ENCODE assay signal across 8 mouse cellular contexts in genomic region chr7:10494786-10495521, GRCm38 (mm10). TPM values are rescaled to one million over a fixed set of nuclear protein-coding genes. Genes with fewer than 3 reads are reported as not detected.
A peak's percentile ranks its signal among the peaks of the same experiment; 100 is the strongest.
DNase-seq lines count a peak whose midpoint lies in the region; ATAC-seq and TF ChIP-seq lines count a peak whose summit lies in the region.

TSS of gene Zik1 (minus strand) at chr7:10495394.

- no peak for TF ChIP-seq POLR2A in liver, adult 2 months (IDR thresholded peaks at IDR 0.05; ENCODE audit: extremely low read depth, insufficient read depth, low read length)

- no peaks in the 10 kb centered on the region for H3K27me3 ChIP-seq in E14TG2a.4 (ENCODE audit: insufficient read depth, low read length)
- H3K27me3 ChIP-seq in forebrain, embryonic 11.5 days (ENCODE audit: control insufficient read depth, insufficient read depth, low read length) = no peaks in the 10 kb centered on the region
- no peaks in the 10 kb centered on the region for H3K27me3 ChIP-seq in heart, embryonic 15.5 days
- no peaks in the 10 kb centered on the region for H3K27me3 ChIP-seq in liver, adult 2 months (ENCODE audit: control insufficient read depth, insufficient read depth, low read length)
- H3K27me3 ChIP-seq in splenic B cell, adult 2 months (ENCODE audit: control insufficient read depth, insufficient read depth, low read length, poor library complexity, severe bottlenecking) = no peaks in the 10 kb centered on the region

- peak within 1 kb of the TSS; percentile 64 for H3K4me2 ChIP-seq in forebrain, embryonic 11.5 days (ENCODE audit: low read depth, low read length, severe bottlenecking)
- H3K4me2 ChIP-seq in heart, embryonic 15.5 days = peak within 1 kb of the TSS; percentile 63

- H3K79me2 ChIP-seq in liver, adult 2 months (ENCODE audit: control insufficient read depth, insufficient read depth, low read length) = no peaks in the 10 kb centered on the region

- peak; percentile 85 for DNase-seq in forebrain, embryonic 11.5 days (ENCODE audit: low spot score)
- DNase-seq in kidney, postnatal 10 days = peak; percentile 76
- peak; percentile 67 for DNase-seq in liver, adult 2 months (ENCODE audit: extremely low read depth, low read depth, low spot score)
- peak; percentile 54 for DNase-seq in splenic B cell, adult 2 months (ENCODE audit: low read depth, low spot score)

- H3K4me3 ChIP-seq in E14TG2a.4 (replicated peaks; ENCODE audit: low read length) = peak within 1 kb of the TSS; percentile 88
- peak within 1 kb of the TSS; percentile 70 for H3K4me3 ChIP-seq in forebrain, embryonic 11.5 days (ENCODE audit: low read depth, low read length)
- peak within 1 kb of the TSS; percentile 72 for H3K4me3 ChIP-seq in heart, embryonic 15.5 days
- H3K4me3 ChIP-seq in liver, adult 2 months (ENCODE audit: insufficient read depth, low read depth, low read length) = peak within 1 kb of the TSS; percentile 61

- peak within 1 kb of the TSS; percentile 85 for H3K9ac ChIP-seq in forebrain, embryonic 11.5 days (ENCODE audit: low read length)
- H3K9ac ChIP-seq in heart, embryonic 15.5 days = peak within 1 kb of the TSS; percentile 63
- H3K9ac ChIP-seq in liver, adult 2 months (ENCODE audit: low read depth, low read length) = peak within 1 kb of the TSS; percentile 32

- TF ChIP-seq CTCF in E14TG2a.4 (conservative IDR thresholded peaks at IDR 0.05; ENCODE audit: low read length) = no peak
- no peak for TF ChIP-seq CTCF in liver, adult 2 months (IDR thresholded peaks at IDR 0.05; ENCODE audit: low read depth, low read length)

- peaks cover 30% of the 10 kb centered on the region for H3K36me3 ChIP-seq in E14TG2a.4 (ENCODE audit: insufficient read depth, low read length)
- H3K36me3 ChIP-seq in forebrain, embryonic 11.5 days (ENCODE audit: control insufficient read depth, insufficient read depth, low read length) = peaks cover 19% of the 10 kb centered on the region
- H3K36me3 ChIP-seq in heart, embryonic 15.5 days = peaks cover 21% of the 10 kb centered on the region
- peaks cover 8% of the 10 kb centered on the region; the same call in 1 of the 2 replicates for H3K36me3 ChIP-seq in liver, adult 2 months (ENCODE audit: control insufficient read depth, insufficient read depth, low read length)
- H3K36me3 ChIP-seq in splenic B cell, adult 2 months (ENCODE audit: control insufficient read depth, insufficient read depth, low read length, poor library complexity, severe bottlenecking) = no peaks in the 10 kb centered on the region

- H3K4me1 ChIP-seq in E14TG2a.4 (replicated peaks; ENCODE audit: low read depth, low read length) = peaks cover 13% of the 10 kb centered on the region
- 0 out of 2 replicates have a peak, but pooled peaks cover 2% of the 10 kb centered on the region for H3K4me1 ChIP-seq in forebrain, embryonic 11.5 days (replicated peaks; ENCODE audit: control insufficient read depth, insufficient read depth, low read length)
- H3K4me1 ChIP-seq in heart, embryonic 15.5 days (replicated peaks) = peaks cover 7% of the 10 kb centered on the region
- H3K4me1 ChIP-seq in liver, adult 2 months (ENCODE audit: control insufficient read depth, insufficient read depth, low read length) = no peaks in the 10 kb centered on the region

- no peaks in the 10 kb centered on the region for H3K9me3 ChIP-seq in E14TG2a.4 (ENCODE audit: low read length)
- no peaks in the 10 kb centered on the region for H3K9me3 ChIP-seq in forebrain, embryonic 11.5 days (ENCODE audit: control insufficient read depth, low read length)
- H3K9me3 ChIP-seq in heart, embryonic 15.5 days (replicated peaks) = no peaks in the 10 kb centered on the region

- no peak within 1 kb of the TSS for H3K27ac ChIP-seq in forebrain, embryonic 11.5 days (ENCODE audit: low read depth, low read length)
- no peak within 1 kb of the TSS for H3K27ac ChIP-seq in heart, embryonic 15.5 days
- no peak within 1 kb of the TSS for H3K27ac ChIP-seq in liver, adult 2 months (replicated peaks; ENCODE audit: insufficient read depth, low read depth, low read length)

- peak; percentile 99 for ATAC-seq in cerebellum, adult (ENCODE audit: insufficient number of reproducible peaks, low FRiP score, low TSS enrichment)
- ATAC-seq in forebrain, embryonic 11.5 days (replicated peaks; ENCODE audit: low FRiP score) = peak; percentile 98
- ATAC-seq in heart, embryonic 15.5 days (replicated peaks; ENCODE audit: insufficient number of reproducible peaks, insufficient read depth, low FRiP score, low read depth) = peak; percentile 94
- peak; percentile 31; the same call in 1 of the 2 replicates for ATAC-seq in monocyte, adult 5-6 weeks (replicated peaks; ENCODE audit: insufficient number of reproducible peaks, low FRiP score, low TSS enrichment, poor library complexity, severe bottlenecking)

- WGBS in forebrain, embryonic 11.5 days = 2% methylated on average over 33 of the region's 33 CpGs
- WGBS in heart, embryonic 15.5 days = 2% methylated on average over 33 of the region's 33 CpGs
- WGBS in liver, adult 2 months = 2% methylated on average over 33 of the region's 33 CpGs

RNA-seq across cellular contexts. Expression of gene Zik1, which starts in this region (rescaled TPM):
- polyA plus RNA-seq in forebrain, embryonic 11.5 days (2014; fragmentation: Nextera tagmentation; extraction: Ambion mirVana) = 56.0 and 56.9 TPM in 2 replicates
- 4.6 and 5.8 TPM in 2 replicates for polyA plus RNA-seq in heart, embryonic 15.5 days (2015; fragmentation: Nextera tagmentation; extraction: Ambion mirVana)
- total RNA-seq in liver, adult 2 months (2014; rRNA removed) = 0.46 and 0.47 TPM in 2 replicates
- 0.09 and 0.20 TPM in 2 replicates for polyA plus RNA-seq in liver, adult 2 months (2012; rRNA removed)
- 0.11 to 0.29 TPM in 2 of 3 replicates, not detected in the other for total RNA-seq in monocyte, adult 5-6 weeks (2017)

Comparison
In these comparisons a context has a peak if more than half of its experiments do, and no peak if none do; other contexts are left out.
1. Peak in DNase-seq, H3K4me3 ChIP-seq and H3K9ac ChIP-seq in liver, adult 2 months; RNA of the gene not detected or under 1 TPM.
2. Peak in ATAC-seq in monocyte, adult 5-6 weeks; RNA of the gene not detected or under 1 TPM.
3. ATAC-seq: peak in every context shown above with its lines; median percentile 99 in cerebellum, adult; 98 in forebrain, embryonic 11.5 days; 94 in heart, embryonic 15.5 days; 31 in monocyte, adult 5-6 weeks.
4. H3K9ac ChIP-seq: peak in every context shown above with its lines; median percentile 85 in forebrain, embryonic 11.5 days; 63 in heart, embryonic 15.5 days; 32 in liver, adult 2 months.